Mouse (Mus musculus): ENCODE results near the gene Sgms1. TPM values are rescaled to one million over a fixed set of nuclear protein-coding genes. Genes with fewer than 3 reads are reported as not detected.
A peak's percentile ranks its signal among the peaks of the same experiment; 100 is the strongest.

Sgms1 gene
- polyA plus RNA-seq, 1 experiment: 14.6 TPM

GRCm38 (mm10) chr19:32348955-32349654, 40.4 kb downstream of the Sgms1 start:
- Histone ChIP-seq H3K27ac (replicated peaks; ENCODE audit: low read depth, low read length) (no peak overlapping the region; the same call in 1 of the 2 replicates), H3K4me3 (ENCODE audit: insufficient read depth, low read depth, low read length) (no peak overlapping the region), H3K4me1 (ENCODE audit: control insufficient read depth, insufficient read depth, insufficient read length, low read length) (peaks cover 17% of the 10 kb centered on the region)

- Histone ChIP-seq H3K27ac (replicated peaks; ENCODE audit: low read depth, low read length) (no peak overlapping the region), H3K4me3 (ENCODE audit: insufficient read depth, low read depth, low read length) (no peak overlapping the region), H3K4me1 (ENCODE audit: control insufficient read depth, insufficient read depth, insufficient read length, low read length) (peaks cover 19% of the 10 kb centered on the region)
Observed at GRCm38 (mm10) chr19:32347491-32347890, 42.0 kb downstream of the Sgms1 start.

- Histone ChIP-seq H3K27ac (replicated peaks; ENCODE audit: low read depth, low read length) (peak overlapping the region; percentile 86), H3K4me1 (ENCODE audit: control insufficient read depth, insufficient read depth, insufficient read length, low read length) (peaks cover 22% of the 10 kb centered on the region)
Observed at GRCm38 (mm10) chr19:32346624-32347341, 42.7 kb downstream of the Sgms1 start.

GRCm38 (mm10) chr19:32346176-32346575, 43.3 kb downstream of the Sgms1 start:
- peak overlapping the region; percentile 87 for H3K27ac ChIP-seq (replicated peaks; ENCODE audit: low read depth, low read length)
- H3K4me3 ChIP-seq (ENCODE audit: insufficient read depth, low read depth, low read length): no peak overlapping the region
- peaks cover 23% of the 10 kb centered on the region for H3K4me1 ChIP-seq (ENCODE audit: control insufficient read depth, insufficient read depth, insufficient read length, low read length)

More at GRCm38 (mm10) chr19:32346624-32347341, 42.7 kb downstream of the Sgms1 start:
- no peak overlapping the region for H3K4me3 ChIP-seq (ENCODE audit: insufficient read depth, low read depth, low read length)

- Histone ChIP-seq H3K4me1 (ENCODE audit: control insufficient read depth, insufficient read depth, insufficient read length, low read length) (peaks cover 23% of the 10 kb centered on the region), H3K4me3 (ENCODE audit: insufficient read depth, low read depth, low read length) (no peak overlapping the region), H3K27ac (replicated peaks; ENCODE audit: low read depth, low read length) (peak overlapping the region; percentile 87)
Observed at GRCm38 (mm10) chr19:32345181-32345745, 44.3 kb downstream of the Sgms1 start.

GRCm38 (mm10) chr19:32344738-32345121, 44.8 kb downstream of the Sgms1 start:
- no peak overlapping the region for H3K27ac ChIP-seq (replicated peaks; ENCODE audit: low read depth, low read length)
- peaks cover 23% of the 10 kb centered on the region for H3K4me1 ChIP-seq (ENCODE audit: control insufficient read depth, insufficient read depth, insufficient read length, low read length)
- no peak overlapping the region for H3K4me3 ChIP-seq (ENCODE audit: insufficient read depth, low read depth, low read length)

- Histone ChIP-seq H3K4me1 (ENCODE audit: control insufficient read depth, insufficient read depth, insufficient read length, low read length) (peaks cover 23% of the 10 kb centered on the region), H3K27ac (replicated peaks; ENCODE audit: low read depth, low read length) (0 out of 2 replicates have a peak overlapping the region, but pooled peaks have one; percentile 17), H3K4me3 (ENCODE audit: insufficient read depth, low read depth, low read length) (no peak overlapping the region)
Observed at GRCm38 (mm10) chr19:32343937-32344737, 45.4 kb downstream of the Sgms1 start.

- no peak overlapping the region for H3K4me3 ChIP-seq (ENCODE audit: insufficient read depth, low read depth, low read length)
- H3K27ac ChIP-seq (replicated peaks; ENCODE audit: low read depth, low read length): no peak overlapping the region
- peaks cover 28% of the 10 kb centered on the region for H3K4me1 ChIP-seq (ENCODE audit: control insufficient read depth, insufficient read depth, insufficient read length, low read length)
Observed at GRCm38 (mm10) chr19:32342436-32342835, 47.1 kb downstream of the Sgms1 start.

GRCm38 (mm10) chr19:32341091-32341490, 48.4 kb downstream of the Sgms1 start:
- H3K27ac ChIP-seq (replicated peaks; ENCODE audit: low read depth, low read length): no peak overlapping the region
- H3K4me3 ChIP-seq (ENCODE audit: insufficient read depth, low read depth, low read length): no peak overlapping the region
- peaks cover 26% of the 10 kb centered on the region for H3K4me1 ChIP-seq (ENCODE audit: control insufficient read depth, insufficient read depth, insufficient read length, low read length)

- H3K27ac ChIP-seq (replicated peaks; ENCODE audit: low read depth, low read length): 0 out of 2 replicates have a peak overlapping the region, but pooled peaks have one; percentile 8
- no peak overlapping the region for H3K4me3 ChIP-seq (ENCODE audit: insufficient read depth, low read depth, low read length)
- peaks cover 20% of the 10 kb centered on the region for H3K4me1 ChIP-seq (ENCODE audit: control insufficient read depth, insufficient read depth, insufficient read length, low read length)
Observed at GRCm38 (mm10) chr19:32340168-32340567, 49.3 kb downstream of the Sgms1 start.

- Histone ChIP-seq H3K4me3 (ENCODE audit: insufficient read depth, low read depth, low read length) (no peak overlapping the region), H3K27ac (replicated peaks; ENCODE audit: low read depth, low read length) (no peak overlapping the region), H3K4me1 (ENCODE audit: control insufficient read depth, insufficient read depth, insufficient read length, low read length) (peaks cover 11% of the 10 kb centered on the region)
Observed at GRCm38 (mm10) chr19:32337708-32338107, 51.8 kb downstream of the Sgms1 start.

GRCm38 (mm10) chr19:32334751-32335150, 54.8 kb downstream of the Sgms1 start:
- Histone ChIP-seq H3K4me1 (ENCODE audit: control insufficient read depth, insufficient read depth, insufficient read length, low read length) (peaks cover 9% of the 10 kb centered on the region), H3K27ac (replicated peaks; ENCODE audit: low read depth, low read length) (no peak overlapping the region), H3K4me3 (ENCODE audit: insufficient read depth, low read depth, low read length) (no peak overlapping the region)

- no peak overlapping the region for H3K4me3 ChIP-seq (ENCODE audit: insufficient read depth, low read depth, low read length)
- peaks cover 19% of the 10 kb centered on the region for H3K4me1 ChIP-seq (ENCODE audit: control insufficient read depth, insufficient read depth, insufficient read length, low read length)
- no peak overlapping the region for H3K27ac ChIP-seq (replicated peaks; ENCODE audit: low read depth, low read length)
Observed at GRCm38 (mm10) chr19:32333544-32333943, 56.0 kb downstream of the Sgms1 start.

- H3K4me3 ChIP-seq (ENCODE audit: insufficient read depth, low read depth, low read length): no peak overlapping the region
Observed at GRCm38 (mm10) chr19:32332779-32333460, 56.6 kb downstream of the Sgms1 start.

More at GRCm38 (mm10) chr19:32332779-32333460, 56.6 kb downstream of the Sgms1 start:
- no peak overlapping the region for H3K27ac ChIP-seq (replicated peaks; ENCODE audit: low read depth, low read length)
- H3K4me1 ChIP-seq (ENCODE audit: control insufficient read depth, insufficient read depth, insufficient read length, low read length): peaks cover 22% of the 10 kb centered on the region

Measured in brown adipose tissue, adult 24 weeks (tissue).